Mouse (Mus musculus) liver, embryonic 12.5 days (tissue): Measurements from ENCODE around the gene Exoc2. TPM values are rescaled to one million over a fixed set of nuclear protein-coding genes. Genes with fewer than 3 reads are reported as not detected.

Experiments
- ATAC-seq: fragments of 200-750 bp; cut with Nextera tagmentation; 2 replicates; pipeline ENCODE4 v1.8.0; 2017; ENCODE audit warnings: moderate number of reproducible peaks, mild to moderate bottlenecking, moderate library complexity
- H3K27ac ChIP-seq: fragments of 300-500 bp; sonication (generic); 2 replicates; pipeline ENCODE4 v1.5.1; 2016; ENCODE audit warnings: mild to moderate bottlenecking
- H3K27me3 ChIP-seq: fragments of 300-500 bp; sonication (generic); replicated peaks from 2 replicates; pipeline ENCODE4 v1.6.1; 2016; ENCODE audit warnings: mild to moderate bottlenecking, moderate library complexity
- H3K36me3 ChIP-seq: fragments of 300-500 bp; sonication (generic); 2 replicates; pipeline ENCODE4 v1.6.1; 2016; ENCODE audit warnings: mild to moderate bottlenecking, moderate library complexity
- H3K4me1 ChIP-seq: fragments of 300-500 bp; sonication (generic); 2 replicates; pipeline ENCODE4 v1.6.1; 2016
- H3K4me2 ChIP-seq: fragments of 300-500 bp; sonication (generic); 2 replicates; pipeline ENCODE4 v1.6.1; 2016; ENCODE audit warnings: mild to moderate bottlenecking, moderate library complexity
- H3K4me3 ChIP-seq: fragments of 300-500 bp; sonication (generic); 2 replicates; pipeline ENCODE4 v1.5.1; 2016; ENCODE audit warnings: mild to moderate bottlenecking, moderate library complexity
- H3K9ac ChIP-seq: fragments of 300-500 bp; sonication (generic); 2 replicates; pipeline ENCODE4 v1.6.1; 2016; ENCODE audit warnings: mild to moderate bottlenecking, moderate library complexity
- H3K9me3 ChIP-seq: fragments of 300-500 bp; sonication (generic); replicated peaks from 2 replicates; pipeline ENCODE4 v1.6.1; 2016; ENCODE audit warnings: mild to moderate bottlenecking, moderate library complexity
- WGBS: fragments of 180-500 bp; shearing (Covaris S2); methylation state at CpG from one replicate; pipeline ENCODE4 v1.1.7; 2016; ENCODE audit not compliant: insufficient replicate concordance; 5-methylcytosine and 5-hydroxymethylcytosine counted together
- polyA plus RNA-seq: library from polyadenylated mRNA; unstranded; fragments of >200 nt; fragmentation: Nextera tagmentation; extraction: Ambion mirVana; gene quantifications from 2 replicates; pipeline ENCODE4 v1.2.1, GENCODE M21; 2016

Gene Exoc2
- polyA plus RNA-seq, 1 experiment from 2014 or later: 20.7 TPM

- no peaks in the 10 kb centered on the region for H3K36me3 ChIP-seq
- ATAC-seq: no peak
- H3K4me1 ChIP-seq: no peaks in the 10 kb centered on the region
- no peak overlapping the region for H3K4me3 ChIP-seq
- no peaks in the 10 kb centered on the region for H3K9me3 ChIP-seq
- H3K9ac ChIP-seq: no peak overlapping the region
- WGBS: 76% methylated on average over 5 of the region's 5 CpGs
- H3K27ac ChIP-seq: no peak overlapping the region
- no peak overlapping the region for H3K4me2 ChIP-seq
- H3K27me3 ChIP-seq: no peaks in the 10 kb centered on the region
Measured at GRCm38 (mm10) chr13:30802336-30802955, 171.4 kb downstream of the Exoc2 start.

DNA sequence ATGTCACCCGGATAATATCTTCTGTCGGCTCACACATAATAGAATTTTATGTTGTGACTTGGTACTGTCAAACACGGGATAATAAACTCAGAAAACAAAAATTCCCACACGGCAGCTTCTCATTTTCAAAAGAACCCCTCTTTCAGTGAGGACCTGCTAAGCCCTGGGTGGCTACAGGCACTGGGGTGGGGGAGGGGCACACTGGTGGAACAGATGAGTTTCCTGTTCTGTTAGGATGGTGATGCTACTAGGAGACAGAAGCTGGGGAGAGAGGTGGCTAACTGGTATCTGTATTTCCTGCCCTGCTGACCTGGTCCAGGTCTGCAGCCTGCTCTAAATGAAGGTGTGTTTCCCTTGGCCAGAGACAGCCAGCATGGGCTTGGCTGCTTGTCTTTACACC is 172.0 kb downstream of the Exoc2 start:
- WGBS: 66% methylated on average over 4 of the region's 4 CpGs

GRCm38 (mm10) chr13:30795960-30796359 is 177.9 kb downstream of the Exoc2 start:
- Histone ChIP-seq H3K27ac (no peak overlapping the region), H3K4me2 (no peak overlapping the region), H3K27me3 (no peaks in the 10 kb centered on the region), H3K9ac (no peak overlapping the region), H3K36me3 (no peaks in the 10 kb centered on the region), H3K4me1 (no peaks in the 10 kb centered on the region), H3K4me3 (no peak overlapping the region), H3K9me3 (no peaks in the 10 kb centered on the region)
- no peak for ATAC-seq
- WGBS: 79% methylated on average over 4 of the region's 4 CpGs

More for the DNA sequence above, 172.0 kb downstream of the Exoc2 start:
- Histone ChIP-seq H3K36me3 (no peaks in the 10 kb centered on the region), H3K9me3 (no peaks in the 10 kb centered on the region), H3K4me2 (no peak overlapping the region), H3K4me3 (no peak overlapping the region), H3K9ac (no peak overlapping the region), H3K27ac (no peak overlapping the region), H3K4me1 (no peaks in the 10 kb centered on the region), H3K27me3 (no peaks in the 10 kb centered on the region)
- ATAC-seq: no peak

DNA sequence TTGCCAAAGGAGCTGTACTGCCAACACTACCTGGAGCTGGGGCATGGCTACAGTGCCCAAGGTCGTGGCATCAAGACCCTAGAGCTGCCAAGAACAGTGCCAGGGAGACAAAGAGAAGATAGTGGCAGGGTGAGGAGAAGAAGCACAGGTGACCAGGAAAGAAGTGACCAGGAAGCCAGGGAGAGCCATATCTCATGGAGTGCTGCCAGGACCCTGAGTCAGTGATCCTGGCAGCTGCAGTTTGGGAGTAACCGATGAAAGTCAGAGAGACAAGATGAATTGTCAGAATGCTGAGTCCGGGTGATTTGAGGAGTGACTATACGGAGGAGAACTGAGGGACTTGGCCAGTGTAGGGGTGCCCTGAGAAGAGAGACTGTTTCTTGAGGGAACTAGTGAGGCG is 180.3 kb downstream of the Exoc2 start:
- 68% methylated on average over 5 of the region's 5 CpGs for WGBS
- ATAC-seq: no peak
- no peak overlapping the region for H3K27ac ChIP-seq
- H3K4me2 ChIP-seq: no peak overlapping the region
- H3K9me3 ChIP-seq: no peaks in the 10 kb centered on the region
- no peak overlapping the region for H3K4me3 ChIP-seq
- H3K4me1 ChIP-seq: no peaks in the 10 kb centered on the region
- H3K27me3 ChIP-seq: no peaks in the 10 kb centered on the region
- H3K9ac ChIP-seq: no peak overlapping the region
- H3K36me3 ChIP-seq: no peaks in the 10 kb centered on the region

DNA sequence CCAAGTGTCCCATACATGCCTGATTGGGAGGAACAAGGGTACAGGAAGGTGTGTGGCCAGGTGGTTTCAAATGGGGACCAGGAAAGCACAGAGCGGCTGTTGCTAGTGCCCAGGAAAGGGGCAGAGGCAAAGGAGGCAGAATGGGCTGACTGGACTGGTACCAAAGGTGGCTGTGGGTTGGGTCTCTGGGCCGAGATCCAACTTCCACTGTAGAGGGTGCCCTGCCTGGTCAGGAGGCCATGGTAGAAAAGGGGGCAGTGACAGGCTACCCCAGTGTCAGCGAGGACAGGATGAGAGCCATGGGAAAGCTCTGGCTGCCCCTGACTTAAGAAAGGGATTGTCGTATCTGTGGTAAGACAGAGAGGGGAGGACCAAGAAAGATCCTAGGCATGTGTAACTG is 180.7 kb downstream of the Exoc2 start:
- Histone ChIP-seq H3K27ac (no peak overlapping the region), H3K27me3 (no peaks in the 10 kb centered on the region), H3K4me1 (no peaks in the 10 kb centered on the region), H3K4me3 (no peak overlapping the region), H3K9ac (no peak overlapping the region), H3K4me2 (no peak overlapping the region), H3K9me3 (no peaks in the 10 kb centered on the region), H3K36me3 (no peaks in the 10 kb centered on the region)
- ATAC-seq: no peak
- 65% methylated on average over 4 of the region's 4 CpGs for WGBS

GRCm38 (mm10) chr13:30792741-30793140 is 181.2 kb downstream of the Exoc2 start:
- no peak overlapping the region for H3K4me2 ChIP-seq
- no peak for ATAC-seq
- H3K27me3 ChIP-seq: no peaks in the 10 kb centered on the region
- H3K4me1 ChIP-seq: no peaks in the 10 kb centered on the region
- no peaks in the 10 kb centered on the region for H3K36me3 ChIP-seq
- H3K27ac ChIP-seq: no peak overlapping the region
- 41% methylated on average over 3 of the region's 3 CpGs for WGBS
- no peaks in the 10 kb centered on the region for H3K9me3 ChIP-seq
- no peak overlapping the region for H3K4me3 ChIP-seq
- H3K9ac ChIP-seq: no peak overlapping the region

- H3K4me2 ChIP-seq: no peak overlapping the region
- no peaks in the 10 kb centered on the region for H3K36me3 ChIP-seq
- no peaks in the 10 kb centered on the region for H3K27me3 ChIP-seq
- no peaks in the 10 kb centered on the region for H3K4me1 ChIP-seq
- H3K9ac ChIP-seq: no peak overlapping the region
- WGBS: 31% methylated on average over 9 of the region's 9 CpGs
- H3K4me3 ChIP-seq: no peak overlapping the region
- no peaks in the 10 kb centered on the region for H3K9me3 ChIP-seq
- H3K27ac ChIP-seq: no peak overlapping the region
- no peak for ATAC-seq
Measured at GRCm38 (mm10) chr13:30792308-30792707, 181.6 kb downstream of the Exoc2 start.

DNA sequence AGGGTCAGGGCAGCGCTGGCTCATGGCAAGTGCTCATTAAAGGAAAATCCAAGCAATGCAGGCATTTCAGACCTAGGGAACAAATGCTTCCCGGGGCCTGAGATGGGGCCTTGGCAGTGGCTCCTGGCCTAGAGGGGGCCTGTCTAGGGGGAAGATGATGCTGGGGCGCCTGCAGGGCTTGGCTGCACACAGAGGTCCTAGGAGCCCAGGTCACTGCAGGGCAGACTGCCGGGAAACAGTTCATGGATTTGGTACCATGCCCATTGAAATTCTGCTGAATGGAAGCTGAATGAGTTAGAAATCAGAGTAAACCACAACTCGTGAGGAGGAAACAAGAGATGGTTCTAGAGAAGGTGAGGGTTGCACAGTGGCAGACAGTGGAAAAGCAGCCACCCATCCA is 183.9 kb downstream of the Exoc2 start:
- H3K9me3 ChIP-seq: no peaks in the 10 kb centered on the region
- no peaks in the 10 kb centered on the region for H3K36me3 ChIP-seq
- no peak overlapping the region for H3K27ac ChIP-seq
- no peaks in the 10 kb centered on the region for H3K4me1 ChIP-seq
- ATAC-seq: no peak
- no peaks in the 10 kb centered on the region for H3K27me3 ChIP-seq
- WGBS: 57% methylated on average over 5 of the region's 5 CpGs
- no peak overlapping the region for H3K9ac ChIP-seq
- no peak overlapping the region for H3K4me2 ChIP-seq
- no peak overlapping the region for H3K4me3 ChIP-seq

DNA sequence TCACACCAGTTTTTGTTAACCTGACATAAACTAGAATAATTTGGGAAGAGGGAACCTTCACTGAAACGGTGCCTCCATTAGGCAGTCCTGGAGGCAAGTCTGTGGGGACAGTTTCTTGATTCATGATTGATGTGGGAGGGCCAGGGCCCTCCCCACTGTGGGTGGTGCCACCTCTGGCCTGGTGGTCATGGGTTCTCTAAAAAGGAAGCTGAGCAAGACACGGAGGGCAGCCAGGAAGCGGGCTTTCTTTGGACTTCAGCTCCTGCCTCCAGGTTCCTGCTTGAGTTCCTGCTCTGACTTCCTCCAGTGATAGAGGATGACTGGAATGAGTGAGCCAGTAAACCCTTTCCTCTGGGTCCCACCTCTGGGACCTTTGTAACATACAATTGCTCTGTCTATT is 185.5 kb downstream of the Exoc2 start:
- Histone ChIP-seq H3K4me2 (no peak overlapping the region), H3K9ac (no peak overlapping the region), H3K9me3 (no peaks in the 10 kb centered on the region), H3K36me3 (no peaks in the 10 kb centered on the region), H3K4me3 (no peak overlapping the region), H3K27me3 (no peaks in the 10 kb centered on the region), H3K27ac (no peak overlapping the region), H3K4me1 (no peaks in the 10 kb centered on the region)
- ATAC-seq: no peak
- 45% methylated on average over 3 of the region's 3 CpGs for WGBS

- Histone ChIP-seq H3K27me3 (no peaks in the 10 kb centered on the region), H3K4me1 (no peaks in the 10 kb centered on the region), H3K4me3 (no peak overlapping the region), H3K27ac (no peak overlapping the region), H3K36me3 (no peaks in the 10 kb centered on the region), H3K9me3 (no peaks in the 10 kb centered on the region), H3K9ac (no peak overlapping the region), H3K4me2 (no peak overlapping the region)
- 74% methylated on average over 4 of the region's 4 CpGs for WGBS
- no peak for ATAC-seq
Measured at GRCm38 (mm10) chr13:30787960-30788359, 185.9 kb downstream of the Exoc2 start.

GRCm38 (mm10) chr13:30787556-30787955 is 186.3 kb downstream of the Exoc2 start:
- 0 out of 2 replicates have a peak, but pooled peaks have one; percentile 32 for ATAC-seq
- Histone ChIP-seq H3K4me3 (no peak overlapping the region), H3K4me2 (no peak overlapping the region), H3K27ac (no peak overlapping the region), H3K9me3 (no peaks in the 10 kb centered on the region), H3K9ac (no peak overlapping the region), H3K36me3 (no peaks in the 10 kb centered on the region), H3K4me1 (no peaks in the 10 kb centered on the region), H3K27me3 (no peaks in the 10 kb centered on the region)
- 57% methylated on average over 2 of the region's 2 CpGs for WGBS

GRCm38 (mm10) chr13:30787036-30787320 is 186.9 kb downstream of the Exoc2 start:
- ATAC-seq: no peak
- Histone ChIP-seq H3K27ac (no peak overlapping the region), H3K36me3 (no peaks in the 10 kb centered on the region), H3K9ac (no peak overlapping the region), H3K4me1 (no peaks in the 10 kb centered on the region), H3K4me3 (no peak overlapping the region), H3K4me2 (no peak overlapping the region), H3K9me3 (no peaks in the 10 kb centered on the region), H3K27me3 (no peaks in the 10 kb centered on the region)
- WGBS: 81% methylated on average over 2 of the region's 2 CpGs
